Mouse (Mus musculus) C2C12 (cell line): ENCODE data around the gene Fnbp1. TPM values are rescaled to one million over a fixed set of nuclear protein-coding genes. Genes with fewer than 3 reads are reported as not detected.

Source experiments
- H3K27me3 ChIP-seq: one replicate; pipeline ENCODE4 v1.6.1; 2011; ENCODE audit not compliant: control insufficient read depth, insufficient read depth, insufficient read length
- H3K36me3 ChIP-seq: one replicate; pipeline ENCODE4 v1.6.1; 2011; ENCODE audit not compliant: control insufficient read depth, insufficient read depth
- H3K4me3 ChIP-seq: one replicate; pipeline ENCODE4 v1.5.1; 2011; ENCODE audit warnings: mild to moderate bottlenecking, control low read depth; ENCODE audit not compliant: poor library complexity, insufficient read depth, severe bottlenecking
- H3K79me2 ChIP-seq: one replicate; pipeline ENCODE4 v1.6.1; 2011; ENCODE audit not compliant: control insufficient read depth, insufficient read depth
- H3K79me3 ChIP-seq: one replicate; pipeline ENCODE4 v1.6.1; 2011; ENCODE audit warnings: low read depth, control low read depth
- H3ac ChIP-seq: one replicate; pipeline ENCODE3; 2011; ENCODE audit warnings: low read depth; ENCODE audit not compliant: control insufficient read depth, insufficient read length
- CEBPB ChIP-seq: IDR thresholded peaks from one replicate; pipeline ENCODE4 v1.6.1; 2011; ENCODE audit warnings: low read depth, mild to moderate bottlenecking, control low read depth, moderate library complexity
- CTCF ChIP-seq: IDR thresholded peaks from one replicate; pipeline ENCODE4 v1.5.1; 2011; ENCODE audit not compliant: control insufficient read depth, insufficient read depth, insufficient read length
- FOSL1 ChIP-seq: IDR thresholded peaks from one replicate; pipeline ENCODE4 v1.8.0; 2011; ENCODE audit warnings: mild to moderate bottlenecking, low read length; ENCODE audit not compliant: poor library complexity, insufficient read depth, severe bottlenecking
- MAX ChIP-seq: IDR thresholded peaks from one replicate; pipeline ENCODE4 v1.6.1; 2011; ENCODE audit warnings: mild to moderate bottlenecking, control low read depth
- MYOD1 ChIP-seq: IDR thresholded peaks from one replicate; pipeline ENCODE4 v1.6.1; 2011; ENCODE audit warnings: low read depth; ENCODE audit not compliant: control insufficient read depth, insufficient read length
- MYOG ChIP-seq: IDR thresholded peaks from one replicate; pipeline ENCODE4 v1.6.1; 2011; ENCODE audit not compliant: control insufficient read depth, insufficient read length; ENCODE audit errors: extremely low read depth
- USF1 ChIP-seq: IDR thresholded peaks from one replicate; pipeline ENCODE4 v1.6.1; 2011; ENCODE audit warnings: low read depth, mild to moderate bottlenecking, control low read depth, moderate library complexity
- polyA plus RNA-seq: library from polyadenylated mRNA; unstranded; fragments of >200 nt; fragmentation: generic; extraction: Trizol; gene quantifications from one replicate; pipeline ENCODE4 v1.2.1, GENCODE M21; 2012; ENCODE audit warnings: missing spikeins

Gene Fnbp1
- polyA plus RNA-seq, 1 experiment: 13.5 TPM

- H3ac ChIP-seq: no peak overlapping the region
- no peaks in the 10 kb centered on the region for H3K27me3 ChIP-seq
- H3K79me3 ChIP-seq: no peaks in the 10 kb centered on the region
- H3K36me3 ChIP-seq: peaks cover 21% of the 10 kb centered on the region
- TF ChIP-seq CEBPB: no peak
- TF ChIP-seq USF1: no peak
- TF ChIP-seq FOSL1: no peak
- no peak for TF ChIP-seq MAX
- TF ChIP-seq MYOG: no peak
- no peak for TF ChIP-seq MYOD1
- TF ChIP-seq CTCF: no peak
- no peaks in the 10 kb centered on the region for H3K79me2 ChIP-seq
- no peak overlapping the region for H3K4me3 ChIP-seq
Measured at GRCm38 (mm10) chr2:31079117-31079516, 62.7 kb downstream of the Fnbp1 start.

- no peaks in the 10 kb centered on the region for H3K79me2 ChIP-seq
- H3ac ChIP-seq: no peak overlapping the region
- H3K27me3 ChIP-seq: no peaks in the 10 kb centered on the region
- H3K4me3 ChIP-seq: no peak overlapping the region
- no peaks in the 10 kb centered on the region for H3K79me3 ChIP-seq
- peaks cover 20% of the 10 kb centered on the region for H3K36me3 ChIP-seq
- TF ChIP-seq MYOD1 (no peak), CEBPB (no peak), MYOG (no peak), CTCF (no peak), USF1 (no peak), FOSL1 (no peak), MAX (no peak)
Measured at GRCm38 (mm10) chr2:31077574-31077973, 64.2 kb downstream of the Fnbp1 start.

GRCm38 (mm10) chr2:31076351-31077140, 65.3 kb downstream of the Fnbp1 start:
- TF ChIP-seq CEBPB: no peak
- Histone ChIP-seq H3ac (no peak overlapping the region), H3K79me2 (no peaks in the 10 kb centered on the region), H3K79me3 (no peaks in the 10 kb centered on the region), H3K36me3 (peaks cover 26% of the 10 kb centered on the region), H3K27me3 (no peaks in the 10 kb centered on the region), H3K4me3 (no peak overlapping the region)

GRCm38 (mm10) chr2:31075836-31076235, 66.0 kb downstream of the Fnbp1 start:
- Histone ChIP-seq H3K79me3 (no peaks in the 10 kb centered on the region), H3K79me2 (no peaks in the 10 kb centered on the region), H3K36me3 (peaks cover 26% of the 10 kb centered on the region), H3K27me3 (no peaks in the 10 kb centered on the region), H3K4me3 (no peak overlapping the region), H3ac (no peak overlapping the region)
- TF ChIP-seq MYOG (no peak), USF1 (no peak), MAX (no peak), FOSL1 (no peak), CEBPB (no peak), MYOD1 (no peak)

- Histone ChIP-seq H3K79me3 (no peaks in the 10 kb centered on the region), H3ac (no peak overlapping the region), H3K27me3 (no peaks in the 10 kb centered on the region), H3K36me3 (peaks cover 21% of the 10 kb centered on the region), H3K4me3 (no peak overlapping the region), H3K79me2 (no peaks in the 10 kb centered on the region)
- TF ChIP-seq MAX (no peak), CEBPB (no peak), CTCF (no peak), MYOG (no peak), MYOD1 (no peak), FOSL1 (no peak), USF1 (no peak)
Measured at GRCm38 (mm10) chr2:31075168-31075567, 66.6 kb downstream of the Fnbp1 start.

- H3K4me3 ChIP-seq: no peak overlapping the region
- H3K79me3 ChIP-seq: no peaks in the 10 kb centered on the region
- no peak for TF ChIP-seq CEBPB
- TF ChIP-seq FOSL1: no peak
- no peak for TF ChIP-seq CTCF
- H3K79me2 ChIP-seq: no peaks in the 10 kb centered on the region
- no peaks in the 10 kb centered on the region for H3K27me3 ChIP-seq
- no peak overlapping the region for H3ac ChIP-seq
- peaks cover 28% of the 10 kb centered on the region for H3K36me3 ChIP-seq
Measured at GRCm38 (mm10) chr2:31069506-31069905, 72.3 kb downstream of the Fnbp1 start.
